Mouse (Mus musculus): ENCODE measurements around the gene Sdhaf4. TPM values are rescaled to one million over a fixed set of nuclear protein-coding genes. Genes with fewer than 3 reads are reported as not detected.
A peak's percentile ranks its signal among the peaks of the same experiment; 100 is the strongest.

Sdhaf4 gene
- polyA plus RNA-seq, 1 experiment from 2014 or later: 59.9 TPM

DNA sequence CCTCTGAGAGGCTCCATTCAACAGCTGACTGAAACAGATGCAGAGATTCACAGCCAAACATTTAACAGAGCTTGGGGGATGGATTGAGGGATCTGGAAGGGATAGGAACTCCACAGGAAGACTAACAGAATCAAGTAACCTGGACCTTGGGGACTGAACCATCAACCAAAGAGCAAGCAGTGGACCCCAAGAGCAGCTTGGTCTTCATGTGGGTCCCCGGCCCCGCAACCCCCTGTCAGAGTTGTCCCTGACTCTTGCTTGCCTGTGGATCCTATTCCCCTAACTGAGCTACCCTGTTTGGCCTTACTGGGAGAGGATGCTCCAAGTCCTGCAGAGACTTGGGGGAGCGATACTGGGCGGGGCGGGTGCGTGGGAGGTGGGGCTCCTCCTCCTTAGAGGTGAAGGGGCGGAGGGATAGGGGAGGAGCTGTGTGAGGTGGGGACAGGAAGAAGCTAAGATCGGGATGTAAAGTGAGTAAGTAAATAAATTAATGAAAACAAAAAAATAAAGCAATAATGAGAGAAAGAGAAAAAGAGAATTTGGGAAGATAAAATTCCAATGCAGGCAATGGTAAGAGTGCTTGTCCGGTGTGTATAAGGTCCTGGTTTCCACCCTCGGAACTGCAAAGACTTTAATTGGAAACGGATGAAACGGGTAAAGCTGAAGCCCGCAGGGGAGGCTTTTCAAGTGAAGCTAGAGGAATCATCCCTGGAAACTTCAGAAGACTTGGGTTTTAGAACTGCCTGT lies 46.6 kb downstream of the Sdhaf4 start:
- peaks cover 7% of the 10 kb centered on the region for H3K4me1 ChIP-seq (ENCODE audit: insufficient read depth, low read length)
- 11% methylated on average over 13 of the region's 13 CpGs for WGBS
- no peaks in the 10 kb centered on the region for H3K36me3 ChIP-seq (ENCODE audit: insufficient read depth, low read length)
- no peak overlapping the region for H3K27ac ChIP-seq (ENCODE audit: low read length)
- peak overlapping the region; percentile 56 for H3K4me2 ChIP-seq (replicated peaks; ENCODE audit: low read depth, low read length)
- H3K27me3 ChIP-seq (ENCODE audit: insufficient read depth, low read length): no peaks in the 10 kb centered on the region
- ATAC-seq (ENCODE audit: low FRiP score, low TSS enrichment): peak; percentile 82; the same call in 1 of the 2 replicates
- no peak overlapping the region; the same call in 1 of the 2 replicates for H3K9ac ChIP-seq (replicated peaks; ENCODE audit: low read length)
- H3K4me3 ChIP-seq (ENCODE audit: low read length): peak overlapping the region; percentile 37
- H3K9me3 ChIP-seq (ENCODE audit: low read length): no peaks in the 10 kb centered on the region

DNA sequence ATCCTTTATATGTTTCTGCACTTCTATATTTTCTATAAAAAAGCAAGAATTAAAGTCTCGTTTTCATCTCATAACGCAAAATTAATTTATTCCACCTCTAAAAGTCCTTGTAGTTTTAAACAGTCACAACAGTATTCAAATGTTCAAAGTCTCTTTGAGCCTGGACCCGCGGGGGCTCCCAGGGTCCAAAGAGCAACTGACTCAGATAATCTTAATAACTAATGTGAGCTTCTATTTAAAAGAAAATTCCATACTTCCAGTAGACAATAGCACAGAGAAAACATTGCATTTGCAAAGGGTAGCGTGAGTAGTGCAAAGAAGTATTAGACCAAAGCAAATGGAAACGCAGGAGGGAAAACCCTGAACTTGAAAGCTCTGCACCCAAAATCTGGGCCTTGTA lies 47.4 kb downstream of the Sdhaf4 start:
- H3K9me3 ChIP-seq (ENCODE audit: low read length): no peaks in the 10 kb centered on the region
- H3K36me3 ChIP-seq (ENCODE audit: insufficient read depth, low read length): no peaks in the 10 kb centered on the region
- no peak overlapping the region for H3K4me3 ChIP-seq (ENCODE audit: low read length)
- no peak for ATAC-seq (ENCODE audit: low FRiP score, low TSS enrichment)
- H3K9ac ChIP-seq (replicated peaks; ENCODE audit: low read length): no peak overlapping the region
- H3K4me2 ChIP-seq (replicated peaks; ENCODE audit: low read depth, low read length): no peak overlapping the region
- H3K4me1 ChIP-seq (ENCODE audit: insufficient read depth, low read length): peaks cover 7% of the 10 kb centered on the region
- no peaks in the 10 kb centered on the region for H3K27me3 ChIP-seq (ENCODE audit: insufficient read depth, low read length)
- 95% methylated on average over 6 of the region's 6 CpGs for WGBS
- no peak overlapping the region for H3K27ac ChIP-seq (ENCODE audit: low read length)

DNA sequence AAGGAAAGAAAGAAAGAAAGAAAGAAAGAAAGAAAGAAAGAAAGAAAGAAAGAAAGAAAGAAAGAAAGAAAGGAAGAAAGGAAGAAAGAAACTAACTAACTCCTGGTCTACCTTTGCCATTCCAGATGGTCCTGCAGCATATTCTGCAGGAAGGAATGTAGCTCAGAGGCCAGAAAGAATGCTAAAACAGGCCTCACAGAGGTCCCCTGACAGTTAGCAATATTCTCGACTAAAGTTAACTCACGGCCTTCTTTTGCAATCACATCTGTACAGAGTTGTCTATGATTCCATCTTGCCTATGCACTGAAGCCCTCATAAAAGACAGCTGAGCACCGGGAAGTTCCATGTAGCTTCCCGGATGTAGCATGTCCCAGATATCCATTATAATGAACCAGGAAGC lies 49.9 kb downstream of the Sdhaf4 start:
- Histone ChIP-seq H3K36me3 (ENCODE audit: insufficient read depth, low read length) (no peaks in the 10 kb centered on the region), H3K27me3 (ENCODE audit: insufficient read depth, low read length) (no peaks in the 10 kb centered on the region), H3K4me3 (ENCODE audit: low read length) (no peak overlapping the region), H3K4me2 (replicated peaks; ENCODE audit: low read depth, low read length) (no peak overlapping the region), H3K4me1 (ENCODE audit: insufficient read depth, low read length) (peaks cover 7% of the 10 kb centered on the region), H3K9ac (replicated peaks; ENCODE audit: low read length) (no peak overlapping the region), H3K9me3 (ENCODE audit: low read length) (no peaks in the 10 kb centered on the region), H3K27ac (ENCODE audit: low read length) (no peak overlapping the region)
- 89% methylated on average over 4 of the region's 4 CpGs for WGBS
- no peak for ATAC-seq (ENCODE audit: low FRiP score, low TSS enrichment)

DNA sequence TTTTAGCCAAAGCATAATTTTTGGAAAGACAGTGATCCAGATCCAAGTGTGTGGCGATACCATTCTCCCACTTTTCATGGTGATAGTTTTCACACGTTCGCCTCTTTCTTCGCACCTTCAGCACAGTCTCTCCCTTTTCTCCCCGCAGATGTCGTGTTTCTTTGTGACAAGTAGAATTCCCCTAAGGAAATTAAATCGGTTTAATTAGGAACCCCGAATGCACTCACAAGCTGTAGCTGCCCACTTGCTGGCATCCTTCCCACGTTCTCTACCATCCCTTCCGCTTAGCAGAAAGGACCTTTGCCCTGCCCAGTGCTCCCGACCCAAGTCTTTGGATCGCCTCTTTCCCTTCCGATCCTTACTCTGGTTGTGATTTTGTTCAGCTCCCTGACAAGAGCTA lies 51.5 kb downstream of the Sdhaf4 start:
- H3K9me3 ChIP-seq (ENCODE audit: low read length): no peaks in the 10 kb centered on the region
- no peak overlapping the region for H3K4me2 ChIP-seq (replicated peaks; ENCODE audit: low read depth, low read length)
- H3K4me1 ChIP-seq (ENCODE audit: insufficient read depth, low read length): peaks cover 3% of the 10 kb centered on the region; the same call in 1 of the 2 replicates
- 69% methylated on average over 13 of the region's 13 CpGs for WGBS
- no peak overlapping the region for H3K9ac ChIP-seq (replicated peaks; ENCODE audit: low read length)
- no peak overlapping the region for H3K4me3 ChIP-seq (ENCODE audit: low read length)
- H3K27me3 ChIP-seq (ENCODE audit: insufficient read depth, low read length): no peaks in the 10 kb centered on the region
- ATAC-seq (ENCODE audit: low FRiP score, low TSS enrichment): no peak
- H3K27ac ChIP-seq (ENCODE audit: low read length): no peak overlapping the region
- H3K36me3 ChIP-seq (ENCODE audit: insufficient read depth, low read length): no peaks in the 10 kb centered on the region

DNA sequence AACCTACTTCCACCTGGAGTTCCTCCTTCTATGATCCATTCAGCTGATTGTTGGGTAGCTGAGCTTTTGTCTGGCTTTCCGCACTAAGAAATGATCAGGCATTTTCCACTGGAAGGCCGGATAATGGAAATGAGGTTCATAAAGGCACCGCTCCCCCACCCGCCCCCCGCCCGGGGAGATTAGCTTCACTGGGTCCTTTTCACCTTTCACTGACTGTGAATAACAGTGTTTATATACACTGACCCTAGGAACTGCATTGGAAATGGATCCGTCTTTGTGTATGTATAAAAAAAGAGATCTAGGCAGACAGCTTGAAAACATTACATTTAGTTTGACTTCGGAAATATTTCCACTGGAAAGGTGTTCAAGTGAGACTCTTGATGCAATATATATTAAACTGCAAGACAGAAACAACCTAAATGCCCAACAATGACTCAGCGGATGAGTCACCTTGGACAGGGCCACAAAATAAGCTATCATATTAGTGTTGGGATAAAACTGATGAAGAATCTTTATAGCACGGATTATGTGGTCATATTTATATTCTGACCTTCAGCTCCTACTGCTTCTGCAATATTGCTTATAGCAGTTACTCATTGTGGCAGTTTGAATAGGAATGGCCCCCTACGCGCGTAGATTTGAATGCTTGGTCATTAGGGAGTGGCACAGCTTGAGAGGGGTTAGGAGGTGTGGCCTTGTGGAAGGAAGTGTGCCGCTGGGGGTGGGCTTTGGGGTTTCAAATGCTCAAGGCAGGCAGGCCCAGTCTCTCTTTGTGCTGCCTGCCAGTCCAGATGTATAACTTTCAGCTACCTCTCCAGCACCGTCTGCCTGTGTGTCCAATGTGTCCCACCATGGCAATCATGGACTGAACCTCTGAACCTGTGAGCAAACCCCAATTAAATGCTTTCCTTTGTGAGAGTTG lies 56.4 kb downstream of the Sdhaf4 start:
- ATAC-seq (ENCODE audit: low FRiP score, low TSS enrichment): no peak

DNA sequence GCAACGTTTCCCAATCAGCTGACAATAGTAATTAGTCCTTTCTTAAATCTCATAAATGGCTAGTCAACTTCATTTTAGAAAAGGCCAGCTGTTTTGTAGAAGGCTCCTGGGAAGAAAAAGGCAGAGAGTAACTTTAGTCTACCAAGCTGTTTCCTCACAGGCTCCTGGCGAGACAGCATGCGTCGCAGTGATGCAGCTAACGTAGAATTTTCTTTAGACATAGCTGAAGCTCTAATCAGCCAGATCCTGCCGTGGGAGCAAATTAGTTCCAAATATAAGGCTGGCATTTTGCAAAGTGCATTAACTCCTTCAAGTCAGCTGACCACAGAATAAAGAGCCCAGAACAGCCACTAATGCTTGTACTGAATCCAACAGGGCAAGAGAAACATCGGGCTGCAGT lies 57.2 kb downstream of the Sdhaf4 start:
- Histone ChIP-seq H3K9me3 (ENCODE audit: low read length) (no peaks in the 10 kb centered on the region), H3K4me2 (replicated peaks; ENCODE audit: low read depth, low read length) (no peak overlapping the region), H3K4me1 (ENCODE audit: insufficient read depth, low read length) (no peaks in the 10 kb centered on the region), H3K27ac (ENCODE audit: low read length) (no peak overlapping the region), H3K36me3 (ENCODE audit: insufficient read depth, low read length) (no peaks in the 10 kb centered on the region), H3K9ac (replicated peaks; ENCODE audit: low read length) (no peak overlapping the region), H3K27me3 (ENCODE audit: insufficient read depth, low read length) (no peaks in the 10 kb centered on the region), H3K4me3 (ENCODE audit: low read length) (no peak overlapping the region)
- WGBS: 85% methylated on average over 7 of the region's 7 CpGs
- ATAC-seq (ENCODE audit: low FRiP score, low TSS enrichment): no peak

More for the DNA sequence above, 56.4 kb downstream of the Sdhaf4 start:
- Histone ChIP-seq H3K4me3 (ENCODE audit: low read length) (no peak overlapping the region), H3K4me2 (replicated peaks; ENCODE audit: low read depth, low read length) (no peak overlapping the region), H3K27ac (ENCODE audit: low read length) (no peak overlapping the region), H3K36me3 (ENCODE audit: insufficient read depth, low read length) (no peaks in the 10 kb centered on the region), H3K4me1 (ENCODE audit: insufficient read depth, low read length) (no peaks in the 10 kb centered on the region), H3K27me3 (ENCODE audit: insufficient read depth, low read length) (no peaks in the 10 kb centered on the region), H3K9ac (replicated peaks; ENCODE audit: low read length) (no peak overlapping the region), H3K9me3 (ENCODE audit: low read length) (no peaks in the 10 kb centered on the region)
- 81% methylated on average over 15 of the region's 15 CpGs for WGBS

Other genes starting within 250 kb of the Sdhaf4 start
- 11.1 and 12.5 TPM in 2 replicates for gene B3gat2, start 243.9 kb downstream of the Sdhaf4 start, polyA plus RNA-seq (2015; fragmentation: Nextera tagmentation; extraction: Ambion mirVana)
- 22.2 and 28.0 TPM in 2 replicates for gene Smap1, start 83.3 kb downstream of the Sdhaf4 start, polyA plus RNA-seq (2015; fragmentation: Nextera tagmentation; extraction: Ambion mirVana)
- gene Fam135a, start 94.7 kb upstream of the Sdhaf4 start, polyA plus RNA-seq (2015; fragmentation: Nextera tagmentation; extraction: Ambion mirVana): 26.0 and 31.3 TPM in 2 replicates
- 8.5 and 8.6 TPM in 2 replicates for gene Col9a1, start 172.0 kb upstream of the Sdhaf4 start, polyA plus RNA-seq (2015; fragmentation: Nextera tagmentation; extraction: Ambion mirVana)